Mouse (Mus musculus) embryo, embryonic 10 days (tissue): ENCODE results near the gene Apbb1ip.

Experiments used
- DNase-seq: peaks from one replicate; pipeline ENCODE4 v3.0.0-alpha.2; 2015; ENCODE audit warnings: low spot score

Apbb1ip gene

GRCm38 (mm10) chr2:22773549-22774180, at the start of gene Apbb1ip:
TSS of gene Apbb1ip (plus strand) at chr2:22774094.
- no peak for DNase-seq

DNA sequence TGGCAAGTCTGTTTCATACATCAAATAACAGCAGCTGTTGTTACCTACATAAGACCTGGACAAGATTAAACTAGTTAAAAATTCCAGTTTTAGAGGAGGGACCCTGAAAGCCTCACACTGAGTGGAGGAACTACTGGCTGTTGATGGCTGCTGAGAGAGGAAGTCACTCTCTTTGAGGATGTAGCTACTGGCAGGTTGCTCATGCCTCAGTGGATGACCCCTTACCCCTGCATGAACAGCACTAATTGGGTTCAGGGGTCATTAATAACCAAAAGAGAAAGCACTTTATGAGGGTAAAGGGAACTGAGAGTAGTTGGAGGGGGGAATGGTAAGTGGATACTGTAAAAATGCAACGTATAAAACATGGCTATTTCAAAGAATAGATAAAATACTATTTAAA, 46.8 kb upstream of the Apbb1ip start:
- DNase-seq: no peak

DNA sequence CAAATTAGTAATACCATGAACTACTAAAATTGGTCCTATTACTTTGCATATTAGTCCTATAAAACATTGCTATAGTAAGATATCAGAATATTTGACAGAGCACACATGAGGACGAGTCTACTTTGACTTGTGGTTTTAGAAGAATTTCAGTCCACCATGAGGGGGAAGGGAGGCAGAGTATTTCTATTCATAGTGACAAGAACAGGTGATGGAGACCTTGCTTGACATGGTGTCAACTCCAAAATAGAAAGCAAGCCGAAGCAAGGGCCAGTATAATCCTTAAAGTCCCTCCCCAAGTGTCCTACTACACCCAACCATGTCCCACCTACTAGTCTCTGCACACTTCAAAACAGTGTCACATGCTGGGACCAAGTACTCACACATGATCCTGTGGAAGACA, 37.8 kb upstream of the Apbb1ip start:
- DNase-seq: no peak

DNA sequence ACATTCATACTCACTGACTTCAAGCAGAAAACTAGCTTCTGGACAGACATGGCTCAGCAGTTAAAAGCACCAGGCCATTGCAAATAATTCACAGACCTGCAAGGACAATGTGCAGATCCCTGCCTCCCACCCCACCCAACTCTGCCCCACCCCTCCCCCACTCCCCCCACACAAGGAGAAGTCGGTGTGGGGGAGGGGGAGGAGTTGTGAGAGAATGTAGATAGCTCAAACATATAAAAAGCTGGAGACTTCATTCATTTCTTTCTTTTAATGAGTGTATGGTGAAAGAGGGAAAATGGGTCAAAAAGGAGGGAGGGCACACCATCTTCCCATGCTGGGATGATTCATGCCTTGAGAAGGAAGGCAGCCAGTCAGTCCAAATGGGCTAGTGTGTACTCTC, 34.5 kb upstream of the Apbb1ip start:
- DNase-seq: peak; percentile 65

GRCm38 (mm10) chr2:22740441-22740840, 33.5 kb upstream of the Apbb1ip start:
- peak; percentile 5 for DNase-seq

- DNase-seq: no peak
Measured at GRCm38 (mm10) chr2:22741222-22741621, 32.7 kb upstream of the Apbb1ip start.

- peak; percentile 32 for DNase-seq
Measured at GRCm38 (mm10) chr2:22744121-22744761, 29.7 kb upstream of the Apbb1ip start.

- peak; percentile 22 for DNase-seq
Measured at GRCm38 (mm10) chr2:22744876-22745275, 29.0 kb upstream of the Apbb1ip start.

DNA sequence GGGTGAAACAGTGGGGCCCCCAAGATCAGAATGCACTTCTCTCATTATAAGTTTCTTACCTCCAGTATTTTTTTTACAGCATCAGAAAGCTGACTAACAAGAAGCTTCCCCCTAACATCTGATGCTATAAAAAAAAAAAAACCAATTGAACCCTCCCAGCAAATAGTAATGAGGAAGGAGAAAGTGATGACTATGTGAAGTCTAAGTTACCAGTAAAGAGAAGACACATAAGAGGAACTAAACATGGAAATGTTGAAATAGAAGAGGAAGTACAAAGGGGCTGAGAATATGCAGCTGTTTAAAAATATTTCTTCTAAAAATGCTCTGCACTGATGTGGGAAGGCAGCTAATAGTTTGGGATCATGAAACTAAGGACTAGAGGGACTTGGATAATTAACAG, 27.1 kb upstream of the Apbb1ip start:
- no peak for DNase-seq

DNA sequence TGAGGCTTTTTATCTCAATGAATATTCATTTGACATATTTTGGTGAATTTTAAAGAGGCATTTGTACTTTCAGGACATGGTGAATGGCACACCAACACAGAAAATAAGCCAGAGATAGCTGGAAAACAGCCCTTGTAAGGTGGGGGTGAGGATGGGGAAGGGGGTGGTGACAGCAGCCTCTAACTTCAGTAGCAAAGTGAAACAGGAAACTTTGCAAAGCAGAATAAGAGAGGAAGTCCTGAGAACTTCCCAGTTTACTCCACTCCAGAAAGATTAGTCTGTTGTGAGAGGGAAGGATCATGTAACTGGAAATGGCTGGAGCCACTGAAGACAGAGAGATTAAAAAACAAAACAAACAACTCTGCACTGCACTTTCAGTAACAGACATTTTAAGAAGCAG, 26.0 kb upstream of the Apbb1ip start:
- DNase-seq: no peak

- DNase-seq: no peak
Measured at GRCm38 (mm10) chr2:22749761-22750160, 24.1 kb upstream of the Apbb1ip start.

GRCm38 (mm10) chr2:22752492-22752891, 21.4 kb upstream of the Apbb1ip start:
- no peak for DNase-seq

DNA sequence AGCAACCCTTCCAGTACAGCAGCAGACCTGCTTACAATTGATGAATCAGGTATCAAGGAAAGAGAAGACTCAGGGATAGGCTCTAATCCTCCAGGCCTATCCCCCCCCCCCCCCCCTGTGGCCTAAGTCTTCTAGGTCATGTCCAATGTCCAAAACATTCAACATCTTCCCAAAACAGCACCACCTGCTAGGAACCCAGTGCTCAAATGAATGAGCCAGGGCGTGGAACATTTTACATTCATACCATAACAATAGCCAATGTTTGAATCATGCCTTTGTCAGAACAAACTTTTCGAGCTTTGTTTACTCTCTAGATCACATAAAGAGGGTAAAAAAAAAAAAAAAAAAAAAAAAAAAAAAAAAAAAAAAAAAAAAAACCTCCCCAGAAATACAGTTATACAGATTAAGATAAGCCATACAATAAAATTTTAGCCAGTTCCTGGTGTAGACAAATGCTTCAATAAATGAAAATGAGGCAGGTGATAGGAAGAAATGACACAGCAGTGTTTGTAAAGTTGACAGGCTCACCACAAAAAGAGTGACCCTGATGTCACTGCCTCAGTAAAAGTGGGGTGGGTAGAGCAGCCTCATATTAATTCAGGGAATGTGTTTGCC, 20.3 kb upstream of the Apbb1ip start:
- DNase-seq: no peak

DNA sequence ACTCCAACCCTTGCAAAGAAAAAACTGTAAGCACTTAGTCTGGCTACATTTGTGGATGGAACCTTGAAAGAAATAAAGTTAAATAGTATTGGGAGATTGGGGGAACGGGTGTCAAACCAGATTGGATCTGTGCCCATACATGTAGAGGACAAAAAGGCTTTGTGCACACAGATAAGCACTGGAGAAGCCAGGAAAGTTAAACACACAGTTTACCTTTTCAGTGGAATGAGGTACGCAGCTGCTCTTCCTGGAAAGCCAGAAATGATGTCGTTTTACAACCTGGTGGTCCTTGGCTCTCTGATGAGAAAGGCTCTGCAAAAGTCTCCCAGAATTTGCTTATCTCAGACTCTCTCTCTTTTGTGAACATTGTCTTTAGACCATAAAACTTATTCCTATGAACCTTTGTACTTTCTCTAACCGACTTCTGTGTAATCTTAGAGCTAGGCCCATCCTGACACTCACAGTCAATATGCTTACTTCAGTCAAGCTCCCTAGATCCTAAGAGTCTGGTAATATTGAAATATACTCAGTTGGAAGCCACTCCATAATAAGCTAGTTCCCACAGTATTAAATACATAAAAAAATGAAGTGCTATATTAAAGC, 19.6 kb upstream of the Apbb1ip start:
- no peak for DNase-seq

DNA sequence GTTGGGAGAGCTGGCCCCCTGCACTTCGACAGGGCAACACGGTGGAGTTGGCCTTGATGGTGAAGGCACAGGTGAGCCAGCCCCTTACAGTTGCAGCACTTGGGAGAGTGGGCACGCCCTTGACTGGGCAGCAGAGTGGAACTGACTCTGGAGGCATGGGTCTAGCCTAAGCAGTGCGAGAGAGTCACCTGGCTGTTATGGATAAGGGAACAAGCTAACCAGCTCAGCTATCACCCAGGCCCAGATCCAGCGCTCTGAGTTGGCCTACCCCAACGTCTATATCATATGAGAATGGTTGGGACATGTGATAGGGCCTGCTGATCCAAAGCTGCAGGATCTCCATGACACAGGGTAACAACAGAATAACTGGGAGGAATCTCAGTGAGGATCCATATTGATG, 18.3 kb upstream of the Apbb1ip start:
- no peak for DNase-seq

- peak; percentile 74 for DNase-seq
Measured at GRCm38 (mm10) chr2:22758310-22758972, 15.5 kb upstream of the Apbb1ip start.

- no peak for DNase-seq
Measured at GRCm38 (mm10) chr2:22760452-22760851, 13.4 kb upstream of the Apbb1ip start.

- DNase-seq: no peak
Measured at GRCm38 (mm10) chr2:22761103-22761521, 12.8 kb upstream of the Apbb1ip start.

DNA sequence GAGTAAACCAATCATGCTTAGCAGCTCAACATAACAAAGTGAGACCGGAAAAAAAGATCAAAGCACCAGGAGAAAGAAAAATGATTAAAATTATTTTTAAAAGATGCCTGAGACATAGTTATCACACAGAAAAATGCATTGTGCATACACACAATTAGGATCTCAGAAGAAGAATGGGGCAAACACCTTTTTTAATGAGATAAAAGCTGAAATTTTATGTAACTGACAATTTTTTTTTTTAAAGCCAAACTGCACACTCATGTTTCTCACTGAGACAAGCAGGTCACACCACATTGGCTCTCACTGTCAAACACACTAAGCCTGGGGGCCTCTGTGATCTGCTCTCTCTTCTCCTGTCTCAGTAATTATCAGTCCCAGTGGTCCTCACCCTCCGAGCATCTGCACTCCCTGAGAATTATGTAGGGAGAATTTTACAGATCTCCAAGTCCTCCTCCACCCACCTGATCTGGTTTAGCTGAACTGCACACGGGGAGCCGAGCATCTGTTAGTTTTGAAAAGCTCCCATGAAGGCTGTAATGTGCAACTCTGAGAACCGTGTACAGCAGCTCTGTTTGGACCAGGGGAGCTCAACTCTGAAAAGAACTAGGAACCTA, 9.0 kb upstream of the Apbb1ip start:
- DNase-seq: no peak

- DNase-seq: no peak
Measured at GRCm38 (mm10) chr2:22771311-22771710, 2.6 kb upstream of the Apbb1ip start.

GRCm38 (mm10) chr2:22774181-22774751, 372 bp downstream of the Apbb1ip start:
- peak; percentile 73 for DNase-seq

- DNase-seq: no peak
Measured at GRCm38 (mm10) chr2:22775213-22775612, 1.3 kb downstream of the Apbb1ip start.
